Mouse (Mus musculus): Measurements from ENCODE around the gene Tspan18. TPM values are rescaled to one million over a fixed set of nuclear protein-coding genes. Genes with fewer than 3 reads are reported as not detected.

Tspan18 gene
- polyA plus RNA-seq (2017; shearing (Covaris generic)) = 0.39 TPM

DNA sequence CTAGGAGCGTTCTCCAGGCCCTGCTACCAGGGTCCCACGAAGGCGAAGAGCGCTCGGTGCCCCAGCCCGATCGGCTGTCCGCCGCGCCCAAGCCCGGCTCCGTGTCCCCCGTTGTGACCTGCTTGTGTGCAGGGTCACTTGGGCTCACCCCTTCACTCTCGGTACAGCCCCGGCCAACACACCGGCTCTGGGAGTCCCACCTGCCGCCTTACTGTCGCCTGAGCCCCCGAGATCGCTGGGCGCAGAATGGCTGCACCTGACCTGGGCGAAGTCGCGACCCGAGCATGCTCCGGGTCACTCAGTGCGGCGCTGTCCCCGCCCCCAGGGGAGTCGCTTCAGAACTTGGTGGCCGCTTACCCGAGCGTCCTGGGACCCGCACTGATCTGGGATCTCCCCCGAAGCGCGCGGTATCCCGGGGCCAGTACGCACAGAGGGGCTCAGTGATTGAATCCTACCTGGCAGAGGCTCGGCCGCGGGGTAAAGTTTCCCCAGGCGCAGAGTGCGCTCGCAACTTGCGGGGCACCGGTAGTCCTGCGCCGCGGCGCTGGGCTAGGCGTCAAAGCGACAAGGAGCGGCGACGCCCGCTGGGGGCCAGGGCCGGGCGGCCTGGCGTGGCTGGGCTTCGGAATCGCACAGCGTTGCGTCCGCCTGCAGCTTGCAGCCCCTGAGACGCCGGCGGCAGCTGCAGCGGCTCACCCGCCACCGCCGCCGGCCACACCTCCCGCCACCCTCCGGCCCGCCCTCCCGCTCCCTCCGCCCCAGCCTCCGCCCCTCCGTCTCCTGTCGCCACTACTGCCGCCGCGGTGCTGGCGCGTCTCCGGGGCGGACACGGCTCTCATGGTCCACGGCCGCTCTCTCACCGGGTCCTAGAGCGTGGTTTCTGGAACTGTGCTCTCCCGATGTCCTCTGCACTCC is at the start of gene Tspan18:
Gene Tspan18 (minus strand): TSS at position 689 of the 915 bp plus-strand sequence.

GRCm38 (mm10) chr2:93187323-93187996 is 146.8 kb downstream of the Tspan18 start, which contains the start of gene Trp53i11:
Gene Trp53i11 (plus strand): TSS chr2:93187548.

Other genes with a start within 250 kb of the Tspan18 start
- 120 TPM for gene Trp53i11, start 147.0 kb downstream of the Tspan18 start, polyA plus RNA-seq (2017; shearing (Covaris generic))
- 946 TPM for gene Cd82, start 128.6 kb upstream of the Tspan18 start, polyA plus RNA-seq (2017; shearing (Covaris generic))
- not detected for gene Gm10803, start 226.1 kb upstream of the Tspan18 start, polyA plus RNA-seq (2017; shearing (Covaris generic))

Data from inflammation-experienced regulatory T-cells, adult 16 weeks (primary cell).